Mouse (Mus musculus) C2C12 (cell line): Measurements from ENCODE around the gene Gpr1. TPM values are rescaled to one million over a fixed set of nuclear protein-coding genes. Genes with fewer than 3 reads are reported as not detected.

ENCODE experiments used
- H3K27me3 ChIP-seq: one replicate; pipeline ENCODE4 v1.6.1; 2011; ENCODE audit not compliant: control insufficient read depth, insufficient read depth, insufficient read length
- H3K36me3 ChIP-seq: one replicate; pipeline ENCODE4 v1.6.1; 2011; ENCODE audit not compliant: control insufficient read depth, insufficient read depth
- H3K4me3 ChIP-seq: one replicate; pipeline ENCODE4 v1.5.1; 2011; ENCODE audit warnings: mild to moderate bottlenecking, control low read depth; ENCODE audit not compliant: poor library complexity, insufficient read depth, severe bottlenecking
- H3K79me2 ChIP-seq: one replicate; pipeline ENCODE4 v1.6.1; 2011; ENCODE audit not compliant: control insufficient read depth, insufficient read depth
- H3K79me3 ChIP-seq: one replicate; pipeline ENCODE4 v1.6.1; 2011; ENCODE audit warnings: low read depth, control low read depth
- H3ac ChIP-seq: one replicate; pipeline ENCODE3; 2011; ENCODE audit warnings: low read depth; ENCODE audit not compliant: control insufficient read depth, insufficient read length
- CEBPB ChIP-seq: IDR thresholded peaks from one replicate; pipeline ENCODE4 v1.6.1; 2011; ENCODE audit warnings: low read depth, mild to moderate bottlenecking, control low read depth, moderate library complexity
- CTCF ChIP-seq: IDR thresholded peaks from one replicate; pipeline ENCODE4 v1.5.1; 2011; ENCODE audit not compliant: control insufficient read depth, insufficient read depth, insufficient read length
- FOSL1 ChIP-seq: IDR thresholded peaks from one replicate; pipeline ENCODE4 v1.8.0; 2011; ENCODE audit warnings: mild to moderate bottlenecking, low read length; ENCODE audit not compliant: poor library complexity, insufficient read depth, severe bottlenecking
- MAX ChIP-seq: IDR thresholded peaks from one replicate; pipeline ENCODE4 v1.6.1; 2011; ENCODE audit warnings: mild to moderate bottlenecking, control low read depth
- MYOD1 ChIP-seq: IDR thresholded peaks from one replicate; pipeline ENCODE4 v1.6.1; 2011; ENCODE audit warnings: low read depth; ENCODE audit not compliant: control insufficient read depth, insufficient read length
- MYOG ChIP-seq: IDR thresholded peaks from one replicate; pipeline ENCODE4 v1.6.1; 2011; ENCODE audit not compliant: control insufficient read depth, insufficient read length; ENCODE audit errors: extremely low read depth
- USF1 ChIP-seq: IDR thresholded peaks from one replicate; pipeline ENCODE4 v1.6.1; 2011; ENCODE audit warnings: low read depth, mild to moderate bottlenecking, control low read depth, moderate library complexity
- polyA plus RNA-seq: library from polyadenylated mRNA; unstranded; fragments of >200 nt; fragmentation: generic; extraction: Trizol; gene quantifications from one replicate; pipeline ENCODE4 v1.2.1, GENCODE M21; 2012; ENCODE audit warnings: missing spikeins

The Gpr1 gene
- polyA plus RNA-seq, 1 experiment, result not detected

- Histone ChIP-seq H3K79me3 (no peaks in the 10 kb centered on the region), H3K36me3 (no peaks in the 10 kb centered on the region), H3K79me2 (no peaks in the 10 kb centered on the region), H3K4me3 (no peak overlapping the region), H3K27me3 (peaks cover 21% of the 10 kb centered on the region), H3ac (no peak overlapping the region)
- TF ChIP-seq CEBPB (no peak), MYOD1 (no peak), MAX (no peak), MYOG (no peak), CTCF (no peak), USF1 (no peak), FOSL1 (no peak)
These were observed 34.1 kb upstream of the Gpr1 start for GRCm38 (mm10) chr1:63248360-63248851.

- TF ChIP-seq MYOD1 (no peak), CEBPB (no peak), MAX (no peak), FOSL1 (no peak), USF1 (no peak), MYOG (no peak), CTCF (no peak)
- no peak overlapping the region for H3K4me3 ChIP-seq
- no peaks in the 10 kb centered on the region for H3K79me2 ChIP-seq
- no peaks in the 10 kb centered on the region for H3K79me3 ChIP-seq
- no peaks in the 10 kb centered on the region for H3K36me3 ChIP-seq
- no peak overlapping the region for H3ac ChIP-seq
- H3K27me3 ChIP-seq, result peaks cover 21% of the 10 kb centered on the region
These were observed 33.6 kb upstream of the Gpr1 start for GRCm38 (mm10) chr1:63247831-63248359.

- H3K79me2 ChIP-seq, result no peaks in the 10 kb centered on the region
- no peaks in the 10 kb centered on the region for H3K79me3 ChIP-seq
- TF ChIP-seq MAX (no peak), FOSL1 (no peak)
- no peaks in the 10 kb centered on the region for H3K36me3 ChIP-seq
- H3K27me3 ChIP-seq, result peaks cover 17% of the 10 kb centered on the region
- no peak overlapping the region for H3ac ChIP-seq
- H3K4me3 ChIP-seq, result no peak overlapping the region
These were observed 32.6 kb upstream of the Gpr1 start for GRCm38 (mm10) chr1:63246862-63247521.

- TF ChIP-seq MYOD1 (no peak), CTCF (no peak), FOSL1 (no peak), CEBPB (no peak), MYOG (no peak), USF1 (no peak), MAX (no peak)
- H3K79me2 ChIP-seq, result no peaks in the 10 kb centered on the region
These were observed 29.5 kb upstream of the Gpr1 start for GRCm38 (mm10) chr1:63243854-63244253.

GRCm38 (mm10) chr1:63239751-63240150 lies 25.4 kb upstream of the Gpr1 start:
- no peaks in the 10 kb centered on the region for H3K36me3 ChIP-seq
- TF ChIP-seq MYOG, result no peak
- TF ChIP-seq USF1, result no peak
- no peak for TF ChIP-seq FOSL1
- TF ChIP-seq CTCF, result no peak
- no peak for TF ChIP-seq MAX
- no peak for TF ChIP-seq CEBPB
- TF ChIP-seq MYOD1, result no peak
- no peak overlapping the region for H3K4me3 ChIP-seq
- H3ac ChIP-seq, result no peak overlapping the region
- H3K79me2 ChIP-seq, result no peaks in the 10 kb centered on the region
- H3K27me3 ChIP-seq, result no peaks in the 10 kb centered on the region
- H3K79me3 ChIP-seq, result no peaks in the 10 kb centered on the region

More at GRCm38 (mm10) chr1:63243854-63244253, 29.5 kb upstream of the Gpr1 start:
- Histone ChIP-seq H3K27me3 (peaks cover 11% of the 10 kb centered on the region), H3ac (no peak overlapping the region), H3K79me3 (no peaks in the 10 kb centered on the region), H3K36me3 (no peaks in the 10 kb centered on the region), H3K4me3 (no peak overlapping the region)

- Histone ChIP-seq H3K36me3 (no peaks in the 10 kb centered on the region), H3K79me3 (no peaks in the 10 kb centered on the region), H3ac (no peak overlapping the region), H3K4me3 (no peak overlapping the region), H3K79me2 (no peaks in the 10 kb centered on the region), H3K27me3 (no peaks in the 10 kb centered on the region)
- TF ChIP-seq MYOG, result no peak
- TF ChIP-seq FOSL1, result no peak
These were observed 25.0 kb upstream of the Gpr1 start for GRCm38 (mm10) chr1:63239305-63239704.
